Mouse (Mus musculus): ENCODE measurements at regions not wholly inside any gene's neighbourhood (a gene's known extent, or its start where the extent isn't known, plus 50 kb on each side); places are given as distances from the start of the nearest gene placed in this dataset.

GRCm38 (mm10) chr12:28357764-28358163, 194.4 kb downstream of the Dcdc2c start:
- no peaks in the 10 kb centered on the region for H3K9me3 ChIP-seq (ENCODE audit: low read length)
- WGBS: 78% methylated on average over 10 of the region's 10 CpGs
- H3K4me2 ChIP-seq (ENCODE audit: low read depth, low read length, poor library complexity, severe bottlenecking): no peak overlapping the region
- H3K27me3 ChIP-seq (ENCODE audit: insufficient read depth, low read length): no peaks in the 10 kb centered on the region
- DNase-seq (ENCODE audit: low spot score) (no peak), ATAC-seq (ENCODE audit: low FRiP score) (no peak)
- no peak overlapping the region for H3K9ac ChIP-seq (replicated peaks; ENCODE audit: low read length, poor library complexity, severe bottlenecking)
- TF ChIP-seq CTCF (IDR thresholded peaks at IDR 0.05): no peak
- no peak overlapping the region for H3K27ac ChIP-seq (ENCODE audit: low read depth, low read length)
- no peaks in the 10 kb centered on the region for H3K4me1 ChIP-seq (ENCODE audit: insufficient read depth, low read length)
- no peaks in the 10 kb centered on the region for H3K36me3 ChIP-seq (ENCODE audit: insufficient read depth, low read length)
- no peak overlapping the region for H3K4me3 ChIP-seq (ENCODE audit: low read depth, low read length)

- no peaks in the 10 kb centered on the region for H3K4me1 ChIP-seq (ENCODE audit: insufficient read depth, low read length)
- no peak overlapping the region for H3K27ac ChIP-seq (ENCODE audit: low read depth, low read length)
- no peaks in the 10 kb centered on the region for H3K9me3 ChIP-seq (ENCODE audit: low read length)
- no peak overlapping the region for H3K4me3 ChIP-seq (ENCODE audit: low read depth, low read length)
- WGBS: 54% methylated on average over 3 of the region's 3 CpGs
- H3K4me2 ChIP-seq (ENCODE audit: low read depth, low read length, poor library complexity, severe bottlenecking): no peak overlapping the region
- DNase-seq (ENCODE audit: low spot score) (no peak), ATAC-seq (ENCODE audit: low FRiP score) (no peak)
- no peaks in the 10 kb centered on the region for H3K36me3 ChIP-seq (ENCODE audit: insufficient read depth, low read length)
- no peaks in the 10 kb centered on the region for H3K27me3 ChIP-seq (ENCODE audit: insufficient read depth, low read length)
- no peak for TF ChIP-seq CTCF (IDR thresholded peaks at IDR 0.05)
- H3K9ac ChIP-seq (replicated peaks; ENCODE audit: low read length, poor library complexity, severe bottlenecking): no peak overlapping the region
Observed at GRCm38 (mm10) chr12:28353140-28353539, 199.1 kb downstream of the Dcdc2c start.

DNA sequence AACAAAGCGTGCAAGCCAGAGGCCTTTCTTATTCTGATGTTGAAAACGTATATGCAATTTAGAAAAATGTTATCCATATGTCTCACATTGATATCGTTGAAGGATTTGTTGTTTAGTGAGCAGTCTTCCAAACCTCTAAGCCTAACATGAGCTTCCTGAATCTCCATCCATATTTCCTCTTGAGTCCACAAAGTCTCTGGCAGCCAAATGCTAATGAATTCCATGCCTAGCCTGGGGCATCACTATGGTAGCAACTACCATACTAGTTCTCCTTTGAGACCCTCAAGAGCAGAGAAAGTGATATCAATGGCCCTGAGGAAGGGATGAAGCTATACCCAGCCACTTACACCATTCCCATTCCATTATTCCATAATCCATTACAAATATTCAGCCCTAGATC, 199.6 kb downstream of the Dcdc2c start:
- no peaks in the 10 kb centered on the region for H3K36me3 ChIP-seq (ENCODE audit: insufficient read depth, low read length)
- DNase-seq (ENCODE audit: low spot score): no peak
- no peak for TF ChIP-seq CTCF (IDR thresholded peaks at IDR 0.05)
- ATAC-seq (ENCODE audit: low FRiP score): no peak
- no peaks in the 10 kb centered on the region for H3K9me3 ChIP-seq (ENCODE audit: low read length)
- H3K4me3 ChIP-seq (ENCODE audit: low read depth, low read length): no peak overlapping the region
- no peaks in the 10 kb centered on the region for H3K27me3 ChIP-seq (ENCODE audit: insufficient read depth, low read length)
- H3K4me1 ChIP-seq (ENCODE audit: insufficient read depth, low read length): no peaks in the 10 kb centered on the region
- no peak overlapping the region for H3K9ac ChIP-seq (replicated peaks; ENCODE audit: low read length, poor library complexity, severe bottlenecking)
- WGBS: 82% methylated on average over 3 of the region's 3 CpGs
- H3K27ac ChIP-seq (ENCODE audit: low read depth, low read length): no peak overlapping the region
- no peak overlapping the region for H3K4me2 ChIP-seq (ENCODE audit: low read depth, low read length, poor library complexity, severe bottlenecking)

DNA sequence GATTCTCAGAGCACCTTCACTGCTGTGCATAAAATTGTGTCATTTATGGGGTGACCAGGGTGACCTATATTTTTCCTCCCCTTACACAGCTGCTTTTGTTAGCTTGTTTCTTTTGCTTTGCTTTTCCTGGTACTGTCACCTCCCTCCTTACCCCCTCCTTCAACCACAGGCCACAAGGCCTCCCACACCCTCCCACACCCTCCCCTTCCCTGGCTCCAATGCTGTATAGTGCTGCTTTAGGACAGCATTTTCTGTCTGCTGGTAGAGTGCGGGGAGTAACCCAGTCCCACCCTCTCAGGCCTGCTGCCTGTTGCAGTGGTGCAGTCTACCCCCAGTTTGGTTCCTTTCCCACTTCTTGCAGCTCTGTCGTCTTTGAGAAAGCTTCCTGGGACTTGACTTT, 209.5 kb downstream of the Dcdc2c start:
- no peaks in the 10 kb centered on the region for H3K9me3 ChIP-seq (ENCODE audit: low read length)
- no peak for DNase-seq (ENCODE audit: low spot score)
- ATAC-seq (ENCODE audit: low FRiP score): no peak
- H3K4me1 ChIP-seq (ENCODE audit: insufficient read depth, low read length): no peaks in the 10 kb centered on the region
- H3K4me3 ChIP-seq (ENCODE audit: low read depth, low read length): no peak overlapping the region
- no peaks in the 10 kb centered on the region for H3K27me3 ChIP-seq (ENCODE audit: insufficient read depth, low read length)
- TF ChIP-seq CTCF (IDR thresholded peaks at IDR 0.05): no peak
- no peak overlapping the region for H3K27ac ChIP-seq (ENCODE audit: low read depth, low read length)
- H3K9ac ChIP-seq (replicated peaks; ENCODE audit: low read length, poor library complexity, severe bottlenecking): no peak overlapping the region
- no peaks in the 10 kb centered on the region for H3K36me3 ChIP-seq (ENCODE audit: insufficient read depth, low read length)
- 82% methylated on average over 2 of the region's 2 CpGs for WGBS
- H3K4me2 ChIP-seq (ENCODE audit: low read depth, low read length, poor library complexity, severe bottlenecking): no peak overlapping the region

GRCm38 (mm10) chr12:28332591-28332990, 219.6 kb downstream of the Dcdc2c start:
- DNase-seq (ENCODE audit: low spot score): no peak
- H3K4me3 ChIP-seq (ENCODE audit: low read depth, low read length): no peak overlapping the region
- H3K9ac ChIP-seq (replicated peaks; ENCODE audit: low read length, poor library complexity, severe bottlenecking): no peak overlapping the region
- H3K4me2 ChIP-seq (ENCODE audit: low read depth, low read length, poor library complexity, severe bottlenecking): no peak overlapping the region
- no peak for ATAC-seq (ENCODE audit: low FRiP score)
- TF ChIP-seq CTCF (IDR thresholded peaks at IDR 0.05): no peak
- no peaks in the 10 kb centered on the region for H3K4me1 ChIP-seq (ENCODE audit: insufficient read depth, low read length)
- H3K9me3 ChIP-seq (ENCODE audit: low read length): no peaks in the 10 kb centered on the region
- WGBS: 34% methylated on average over 5 of the region's 5 CpGs
- H3K27ac ChIP-seq (ENCODE audit: low read depth, low read length): no peak overlapping the region
- H3K36me3 ChIP-seq (ENCODE audit: insufficient read depth, low read length): no peaks in the 10 kb centered on the region
- no peaks in the 10 kb centered on the region for H3K27me3 ChIP-seq (ENCODE audit: insufficient read depth, low read length)

DNA sequence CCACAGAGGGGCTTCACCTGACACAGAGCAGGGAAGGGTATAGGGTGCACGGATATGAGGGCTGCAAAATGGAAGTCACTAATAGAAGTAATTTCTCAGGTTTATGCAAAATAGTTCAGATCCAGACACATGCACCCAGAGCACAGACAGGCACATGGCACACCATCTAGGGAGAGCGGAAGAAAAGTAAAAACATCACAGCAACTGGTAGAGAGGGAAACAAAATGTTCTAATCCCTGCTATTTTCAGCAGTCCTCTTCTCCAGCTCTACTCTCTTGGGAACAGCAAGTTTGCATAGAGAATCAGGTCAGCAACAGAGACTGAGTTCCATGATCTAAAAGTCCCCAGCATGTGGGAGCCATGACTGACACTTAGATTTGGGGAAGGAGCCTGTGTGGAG, 220.4 kb downstream of the Dcdc2c start:
- H3K27me3 ChIP-seq (ENCODE audit: insufficient read depth, low read length): no peaks in the 10 kb centered on the region
- H3K4me3 ChIP-seq (ENCODE audit: low read depth, low read length): no peak overlapping the region
- ATAC-seq (ENCODE audit: low FRiP score): no peak
- no peaks in the 10 kb centered on the region for H3K36me3 ChIP-seq (ENCODE audit: insufficient read depth, low read length)
- 64% methylated on average over 2 of the region's 2 CpGs for WGBS
- H3K4me1 ChIP-seq (ENCODE audit: insufficient read depth, low read length): no peaks in the 10 kb centered on the region
- H3K27ac ChIP-seq (ENCODE audit: low read depth, low read length): no peak overlapping the region
- no peak for DNase-seq (ENCODE audit: low spot score)
- no peak overlapping the region for H3K4me2 ChIP-seq (ENCODE audit: low read depth, low read length, poor library complexity, severe bottlenecking)
- no peaks in the 10 kb centered on the region for H3K9me3 ChIP-seq (ENCODE audit: low read length)
- TF ChIP-seq CTCF (IDR thresholded peaks at IDR 0.05): no peak
- H3K9ac ChIP-seq (replicated peaks; ENCODE audit: low read length, poor library complexity, severe bottlenecking): no peak overlapping the region

DNA sequence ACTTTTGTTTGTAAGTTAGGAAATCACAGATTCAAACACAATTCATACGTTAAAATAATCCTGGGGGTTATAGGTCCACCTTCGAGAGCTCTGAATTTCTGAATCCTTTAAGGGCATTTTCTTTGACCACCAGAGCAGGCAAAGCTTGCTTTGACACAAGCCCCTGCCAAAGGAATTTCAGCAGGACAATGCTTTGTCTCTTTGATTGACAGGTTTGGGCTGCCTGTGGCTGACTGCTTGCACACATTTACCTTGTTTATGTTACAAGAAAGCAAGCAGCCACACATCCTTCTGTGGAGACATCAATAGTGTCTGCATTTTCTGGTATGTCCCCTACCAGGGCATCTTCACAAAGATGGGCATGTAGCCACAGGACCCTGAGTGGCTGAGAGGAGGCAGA, 228.5 kb downstream of the Dcdc2c start:
- Histone ChIP-seq H3K36me3 (ENCODE audit: insufficient read depth, low read length) (no peaks in the 10 kb centered on the region), H3K4me1 (ENCODE audit: insufficient read depth, low read length) (no peaks in the 10 kb centered on the region), H3K27me3 (ENCODE audit: insufficient read depth, low read length) (no peaks in the 10 kb centered on the region), H3K27ac (ENCODE audit: low read depth, low read length) (no peak overlapping the region), H3K9me3 (ENCODE audit: low read length) (no peaks in the 10 kb centered on the region), H3K9ac (replicated peaks; ENCODE audit: low read length, poor library complexity, severe bottlenecking) (no peak overlapping the region), H3K4me3 (ENCODE audit: low read depth, low read length) (no peak overlapping the region), H3K4me2 (ENCODE audit: low read depth, low read length, poor library complexity, severe bottlenecking) (no peak overlapping the region)
- ATAC-seq (ENCODE audit: low FRiP score) (no peak), DNase-seq (ENCODE audit: low spot score) (no peak)
- 17% methylated on average over 2 of the region's 2 CpGs for WGBS
- TF ChIP-seq CTCF (IDR thresholded peaks at IDR 0.05): no peak

Data from midbrain, postnatal 0 days (tissue).